Mouse (Mus musculus) CH12.LX (cell line): ENCODE results near the gene Clic4. TPM values are rescaled to one million over a fixed set of nuclear protein-coding genes. Genes with fewer than 3 reads are reported as not detected.

Source experiments
- DNase-seq: peaks from one replicate; pipeline ENCODE4 v3.0.0-alpha.2; 2013; ENCODE audit errors: extremely low read depth
- H3K27ac ChIP-seq: 2 replicates; pipeline ENCODE4 v1.5.1; 2012; ENCODE audit warnings: low read depth, mild to moderate bottlenecking, control low read depth, moderate library complexity; ENCODE audit not compliant: insufficient read depth
- H3K27me3 ChIP-seq: replicated peaks from 2 replicates; pipeline ENCODE3; 2012; ENCODE audit warnings: inconsistent platforms
- H3K36me3 ChIP-seq, 2 experiments: replicated peaks in 1 of 2; 2 replicates each; pipeline versions ENCODE3 to v1.6.1; 2012; ENCODE audit warnings: inconsistent platforms in 1 of 2, low read length in 1 of 2, mild to moderate bottlenecking in 1 of 2, mixed read lengths in 1 of 2, moderate library complexity in 1 of 2; ENCODE audit not compliant: control insufficient read depth in 1 of 2, insufficient read depth in 1 of 2
- H3K4me1 ChIP-seq, 2 experiments: 2 replicates each; pipeline ENCODE4 v1.6.1; 2012; ENCODE audit warnings: inconsistent platforms in 1 of 2, moderate library complexity in 1 of 2; ENCODE audit not compliant: insufficient read depth in 2 of 2, control insufficient read depth in 1 of 2
- H3K4me2 ChIP-seq: 2 replicates; pipeline ENCODE4 v1.6.1; 2012; ENCODE audit warnings: low read depth, mild to moderate bottlenecking, control low read depth; ENCODE audit not compliant: poor library complexity, insufficient read depth, severe bottlenecking
- H3K4me3 ChIP-seq, 3 experiments: fragments of 150-350 bp in 1 of 3; sonication (generic) in 1 of 3; replicated peaks in 1 of 3; 2 replicates each; pipeline versions ENCODE3 to v1.5.1; 2011 to 2012; ENCODE audit warnings: low read depth in 2 of 3, low read length in 2 of 3, mild to moderate bottlenecking in 2 of 3, moderate library complexity in 2 of 3, control low read depth in 1 of 3, improper control_type of control experiment in 1 of 3, inconsistent platforms in 1 of 3, mixed read lengths in 1 of 3; ENCODE audit not compliant: poor library complexity in 1 of 3
- H3K79me2 ChIP-seq: replicated peaks from 2 replicates; pipeline ENCODE4 v1.6.1; 2012; ENCODE audit warnings: mild to moderate bottlenecking, moderate library complexity; ENCODE audit not compliant: control insufficient read depth, poor library complexity, insufficient read depth, severe bottlenecking; ENCODE audit errors: extremely low read depth
- H3K9ac ChIP-seq: 2 replicates; pipeline ENCODE4 v1.6.1; 2012; ENCODE audit warnings: low read depth, mild to moderate bottlenecking, control low read depth, moderate library complexity; ENCODE audit not compliant: insufficient read depth
- H3K9me3 ChIP-seq: replicated peaks from 2 replicates; pipeline ENCODE3; 2012; ENCODE audit warnings: low read length, inconsistent platforms, mixed read lengths
- CTCF ChIP-seq, 2 experiments: IDR thresholded peaks in 1 of 2; conservative IDR thresholded peaks in 1 of 2; 2 replicates each; pipeline ENCODE4 v1.5.1; 2011 to 2012; ENCODE audit warnings: low read depth in 2 of 2, low read length in 2 of 2, improper control_type of control experiment in 1 of 2, inconsistent platforms in 1 of 2, mild to moderate bottlenecking in 1 of 2, moderate library complexity in 1 of 2
- ELF1 ChIP-seq: IDR thresholded peaks from 2 replicates; pipeline ENCODE4 v1.6.1; 2014; ENCODE audit warnings: low read depth, mild to moderate bottlenecking, inconsistent platforms, low read length, improper control_type of control experiment
- GABPA ChIP-seq: IDR thresholded peaks from 2 replicates; pipeline ENCODE4 v1.6.1; 2012; ENCODE audit warnings: low read depth, low read length, improper control_type of control experiment, inconsistent platforms; ENCODE audit not compliant: insufficient replicate concordance
- IRF4 ChIP-seq: IDR thresholded peaks from 2 replicates; pipeline ENCODE4 v1.6.1; 2014; ENCODE audit warnings: low read depth, mild to moderate bottlenecking, inconsistent platforms, low read length, improper control_type of control experiment
- JUN ChIP-seq: IDR thresholded peaks from 2 replicates; pipeline ENCODE4 v1.6.1; 2011; ENCODE audit warnings: low read depth, mild to moderate bottlenecking, low read length, improper control_type of control experiment, moderate library complexity; ENCODE audit not compliant: insufficient read depth
- JUND ChIP-seq: conservative IDR thresholded peaks from 2 replicates; pipeline ENCODE4 v1.6.1; 2011; ENCODE audit warnings: low read depth, low read length, improper control_type of control experiment
- KAT2A ChIP-seq: IDR thresholded peaks from 2 replicates; pipeline ENCODE4 v1.6.1; 2012; ENCODE audit warnings: low read length, improper control_type of control experiment, inconsistent platforms; ENCODE audit not compliant: insufficient replicate concordance
- MAFK ChIP-seq: IDR thresholded peaks from 2 replicates; pipeline ENCODE4 v1.6.1; 2011; ENCODE audit warnings: low read length, improper control_type of control experiment; ENCODE audit not compliant: insufficient replicate concordance
- MAX ChIP-seq: IDR thresholded peaks from 2 replicates; pipeline ENCODE4 v1.6.1; 2011; ENCODE audit warnings: low read length, improper control_type of control experiment
- MEF2A ChIP-seq: IDR thresholded peaks from 2 replicates; pipeline ENCODE4 v1.6.1; 2014; ENCODE audit warnings: low read depth, mild to moderate bottlenecking, inconsistent platforms, low read length, improper control_type of control experiment, borderline replicate concordance
- MYC ChIP-seq: IDR thresholded peaks from 2 replicates; pipeline ENCODE4 v1.6.1; 2011; ENCODE audit warnings: low read depth, mild to moderate bottlenecking, improper control_type of control experiment, low read length
- NRF1 ChIP-seq: IDR thresholded peaks from 2 replicates; pipeline ENCODE4 v1.6.1; 2014; ENCODE audit warnings: low read depth, mild to moderate bottlenecking, inconsistent platforms, low read length, improper control_type of control experiment, moderate library complexity
- RCOR1 ChIP-seq: conservative IDR thresholded peaks from 2 replicates; pipeline ENCODE4 v1.6.1; 2012; ENCODE audit warnings: low read depth, mild to moderate bottlenecking, inconsistent platforms, low read length, improper control_type of control experiment
- SMC3 ChIP-seq: IDR thresholded peaks from 2 replicates; pipeline ENCODE4 v1.6.1; 2011; ENCODE audit warnings: low read depth, low read length, improper control_type of control experiment
- TCF12 ChIP-seq: IDR thresholded peaks from 2 replicates; pipeline ENCODE4 v1.6.1; 2014; ENCODE audit warnings: low read depth, mild to moderate bottlenecking, inconsistent platforms, low read length, improper control_type of control experiment
- UBTF ChIP-seq: IDR thresholded peaks from 2 replicates; pipeline ENCODE4 v1.6.1; 2012; ENCODE audit warnings: low read depth, mild to moderate bottlenecking, inconsistent platforms, low read length, improper control_type of control experiment, moderate library complexity
- USF2 ChIP-seq: conservative IDR thresholded peaks from 2 replicates; pipeline ENCODE4 v1.6.1; 2011; ENCODE audit warnings: low read depth, low read length, improper control_type of control experiment
- ZNF384 ChIP-seq: IDR thresholded peaks from 2 replicates; pipeline ENCODE4 v1.6.1; 2012; ENCODE audit warnings: low read depth, low read length, improper control_type of control experiment, inconsistent platforms
- dilution Hi-C: fragments of 300-500 bp; cut with MboI; formaldehyde crosslinking; loops from 2 replicates; pipeline ENCODE4 v1.14.3; 2020; ENCODE audit warnings: low sequenced_read_pairs; ENCODE audit not compliant: extremely low pct_unique_long_range_greater_than_20kb, extremely low pct_ligation_motif_present
- in situ Hi-C: fragments of 300-500 bp; cut with MboI; formaldehyde crosslinking; loops from 3 replicates; pipeline ENCODE4 v1.14.3; 2019; ENCODE audit warnings: low sequenced_read_pairs, low pct_ligation_motif_present, low pct_unique_long_range_greater_than_20kb, mixed read lengths
- polyA plus RNA-seq: library from polyadenylated mRNA; unstranded; fragments of >175 nt; gene quantifications from 2 replicates; pipeline ENCODE4 v1.2.1, GENCODE M21; 2012; ENCODE audit warnings: low read depth; ENCODE audit not compliant: insufficient read length
- total RNA-seq, 2 experiments: library from RNA; depleted of rRNA; stranded (reverse); fragments of 300-350 nt in 1 of 2; fragments of >200 nt in 1 of 2; gene quantifications; 2 replicates each; pipeline ENCODE4 v1.2.3; 2012 to 2014

The Clic4 gene
- total and polyA plus RNA-seq, 3 experiments = 154 to 214 (median 199) TPM

- TF ChIP-seq MYC = peak; percentile 82
- TF ChIP-seq NRF1 = 0 out of 2 replicates have a peak, but pooled peaks have one; percentile 33
- peak; percentile 94 for TF ChIP-seq RCOR1
- TF ChIP-seq JUND = peak; percentile 71
- TF ChIP-seq MEF2A = peak; percentile 93
- TF ChIP-seq TCF12 = peak; percentile 92
- TF ChIP-seq ZNF384 = no peak
- TF ChIP-seq MAFK = no peak
These were observed 69.3 kb downstream of the Clic4 start (continued) for GRCm38 (mm10) chr4:135203279-135203678.

- Histone ChIP-seq H3K36me3 (no peaks in the 10 kb centered on the region), H3K27me3 (no peaks in the 10 kb centered on the region), H3K79me2 (no peaks in the 10 kb centered on the region), H3K4me2 (no peak overlapping the region), H3K27ac (no peak overlapping the region), H3K9me3 (peaks cover 4% of the 10 kb centered on the region), H3K4me1 (peaks cover 25 to 48% of the 10 kb centered on the region in 2 experiments), H3K9ac (no peak overlapping the region), H3K4me3 (no peak overlapping the region)
- TF ChIP-seq MAX = no peak
- no peak for TF ChIP-seq SMC3
- no peak for TF ChIP-seq MAFK
- no peak for TF ChIP-seq USF2
- no peak for TF ChIP-seq TCF12
- TF ChIP-seq IRF4 = no peak
- TF ChIP-seq UBTF = no peak
- TF ChIP-seq MEF2A = no peak
- TF ChIP-seq KAT2A = no peak
- no peak for TF ChIP-seq JUN
- DNase-seq = no peak
- in situ Hi-C loops (loop anchor here (10.0 kb wide), 1 partner anchor 257 kb away; no protein-coding TSS in a partner anchor), dilution Hi-C loops (no loop called here)
These were observed 70.8 kb downstream of the Clic4 start for GRCm38 (mm10) chr4:135201771-135202170.

GRCm38 (mm10) chr4:135197857-135198256 is 74.8 kb downstream of the Clic4 start:
- Histone ChIP-seq H3K4me2 (no peak overlapping the region), H3K36me3 (no peaks in the 10 kb centered on the region), H3K9me3 (peaks cover 16% of the 10 kb centered on the region), H3K9ac (no peak overlapping the region), H3K79me2 (no peaks in the 10 kb centered on the region), H3K4me1 (peaks cover 15 to 35% of the 10 kb centered on the region in 2 experiments), H3K27me3 (no peaks in the 10 kb centered on the region), H3K4me3 (no peak overlapping the region), H3K27ac (no peak overlapping the region)
- DNase-seq = no peak
- TF ChIP-seq CTCF (conservative IDR thresholded peaks at IDR 0.05 in 1 of 2, IDR thresholded peaks at IDR 0.05 in 1 of 2; ENCODE audit: low read depth in 2 of 2, low read length in 2 of 2) (no peak), ELF1 (no peak), MEF2A (no peak), GABPA (no peak), NRF1 (no peak)
- dilution Hi-C loops = no loop called here
- in situ Hi-C loops = no loop called here
